Mouse (Mus musculus): ENCODE data around the gene H1foo. TPM values are rescaled to one million over a fixed set of nuclear protein-coding genes. Genes with fewer than 3 reads are reported as not detected.

The H1foo gene
- polyA plus RNA-seq, 1 experiment from 2014 or later = not detected

- no peaks in the 10 kb centered on the region for H3K9me3 ChIP-seq (ENCODE audit: control insufficient read depth, low read length)
- H3K4me3 ChIP-seq (ENCODE audit: low read depth, low read length) = no peak overlapping the region
- H3K36me3 ChIP-seq (ENCODE audit: control insufficient read depth, insufficient read depth, low read length) = no peaks in the 10 kb centered on the region
- H3K4me2 ChIP-seq = no peak overlapping the region
- H3K9ac ChIP-seq (ENCODE audit: low read length) = no peak overlapping the region
- WGBS = 49% methylated on average over 12 of the region's 12 CpGs
- ATAC-seq (ENCODE audit: low FRiP score) = no peak
- DNase-seq (ENCODE audit: low spot score, missing footprints) = no peak
- peaks cover 6% of the 10 kb centered on the region; the same call in 1 of the 2 replicates for H3K4me1 ChIP-seq (ENCODE audit: control insufficient read depth, insufficient read depth, low read length)
- peaks cover 9% of the 10 kb centered on the region for H3K27me3 ChIP-seq (ENCODE audit: control insufficient read depth, insufficient read depth, low read length)
- no peak overlapping the region for H3K27ac ChIP-seq (ENCODE audit: low read depth, low read length)
Observed at GRCm38 (mm10) chr6:115986472-115987095, 41.8 kb downstream of the H1foo start.

- Histone ChIP-seq H3K4me1 (ENCODE audit: control insufficient read depth, insufficient read depth, low read length) (peaks cover 8% of the 10 kb centered on the region; the same call in 1 of the 2 replicates), H3K4me2 (no peak overlapping the region), H3K36me3 (ENCODE audit: control insufficient read depth, insufficient read depth, low read length) (no peaks in the 10 kb centered on the region), H3K27me3 (ENCODE audit: control insufficient read depth, insufficient read depth, low read length) (peaks cover 16% of the 10 kb centered on the region), H3K4me3 (ENCODE audit: low read depth, low read length) (no peak overlapping the region), H3K9me3 (ENCODE audit: control insufficient read depth, low read length) (no peaks in the 10 kb centered on the region), H3K27ac (ENCODE audit: low read depth, low read length) (no peak overlapping the region), H3K9ac (ENCODE audit: low read length) (no peak overlapping the region)
- 65% methylated on average over 9 of the region's 9 CpGs for WGBS
- DNase-seq (ENCODE audit: low spot score, missing footprints) = no peak
- no peak for ATAC-seq (ENCODE audit: low FRiP score)
Observed at GRCm38 (mm10) chr6:115987096-115987747, 42.5 kb downstream of the H1foo start.

- peaks cover 34% of the 10 kb centered on the region for H3K27me3 ChIP-seq (ENCODE audit: control insufficient read depth, insufficient read depth, low read length)
- no peaks in the 10 kb centered on the region for H3K9me3 ChIP-seq (ENCODE audit: control insufficient read depth, low read length)
- 81% methylated on average over 5 of the region's 5 CpGs for WGBS
Observed at GRCm38 (mm10) chr6:115989032-115989431, 44.3 kb downstream of the H1foo start.

GRCm38 (mm10) chr6:115989607-115990006, 44.9 kb downstream of the H1foo start:
- no peak overlapping the region for H3K9ac ChIP-seq (ENCODE audit: low read length)
- H3K4me1 ChIP-seq (ENCODE audit: control insufficient read depth, insufficient read depth, low read length) = peaks cover 19% of the 10 kb centered on the region
- no peaks in the 10 kb centered on the region for H3K36me3 ChIP-seq (ENCODE audit: control insufficient read depth, insufficient read depth, low read length)
- ATAC-seq (ENCODE audit: low FRiP score) (no peak), DNase-seq (ENCODE audit: low spot score, missing footprints) (no peak)
- H3K27ac ChIP-seq (ENCODE audit: low read depth, low read length) = no peak overlapping the region
- no peaks in the 10 kb centered on the region for H3K9me3 ChIP-seq (ENCODE audit: control insufficient read depth, low read length)
- peaks cover 40% of the 10 kb centered on the region for H3K27me3 ChIP-seq (ENCODE audit: control insufficient read depth, insufficient read depth, low read length)
- no peak overlapping the region for H3K4me3 ChIP-seq (ENCODE audit: low read depth, low read length)
- 66% methylated on average over 4 of the region's 4 CpGs for WGBS
- no peak overlapping the region for H3K4me2 ChIP-seq

More at GRCm38 (mm10) chr6:115989032-115989431, 44.3 kb downstream of the H1foo start:
- Histone ChIP-seq H3K4me3 (ENCODE audit: low read depth, low read length) (no peak overlapping the region), H3K36me3 (ENCODE audit: control insufficient read depth, insufficient read depth, low read length) (no peaks in the 10 kb centered on the region), H3K9ac (ENCODE audit: low read length) (no peak overlapping the region), H3K27ac (ENCODE audit: low read depth, low read length) (no peak overlapping the region), H3K4me2 (no peak overlapping the region), H3K4me1 (ENCODE audit: control insufficient read depth, insufficient read depth, low read length) (peaks cover 14% of the 10 kb centered on the region)
- DNase-seq (ENCODE audit: low spot score, missing footprints) = no peak
- ATAC-seq (ENCODE audit: low FRiP score) = no peak

- H3K36me3 ChIP-seq (ENCODE audit: control insufficient read depth, insufficient read depth, low read length) = no peaks in the 10 kb centered on the region
- DNase-seq (ENCODE audit: low spot score, missing footprints) (no peak), ATAC-seq (ENCODE audit: low FRiP score) (no peak)
- H3K4me2 ChIP-seq = no peak overlapping the region
- H3K9me3 ChIP-seq (ENCODE audit: control insufficient read depth, low read length) = no peaks in the 10 kb centered on the region
- H3K4me3 ChIP-seq (ENCODE audit: low read depth, low read length) = no peak overlapping the region
- H3K9ac ChIP-seq (ENCODE audit: low read length) = no peak overlapping the region
- H3K27ac ChIP-seq (ENCODE audit: low read depth, low read length) = no peak overlapping the region
- peaks cover 19% of the 10 kb centered on the region for H3K4me1 ChIP-seq (ENCODE audit: control insufficient read depth, insufficient read depth, low read length)
- WGBS = 80% methylated on average over 3 of the region's 3 CpGs
- H3K27me3 ChIP-seq (ENCODE audit: control insufficient read depth, insufficient read depth, low read length) = peaks cover 40% of the 10 kb centered on the region
Observed at GRCm38 (mm10) chr6:115990056-115990455, 45.3 kb downstream of the H1foo start.

GRCm38 (mm10) chr6:115990479-115990878, 45.7 kb downstream of the H1foo start:
- ATAC-seq (ENCODE audit: low FRiP score) (no peak), DNase-seq (ENCODE audit: low spot score, missing footprints) (no peak)
- H3K36me3 ChIP-seq (ENCODE audit: control insufficient read depth, insufficient read depth, low read length) = no peaks in the 10 kb centered on the region
- WGBS = 89% methylated on average over 9 of the region's 9 CpGs
- H3K27ac ChIP-seq (ENCODE audit: low read depth, low read length) = no peak overlapping the region
- peaks cover 40% of the 10 kb centered on the region for H3K27me3 ChIP-seq (ENCODE audit: control insufficient read depth, insufficient read depth, low read length)
- H3K4me2 ChIP-seq = no peak overlapping the region
- H3K4me3 ChIP-seq (ENCODE audit: low read depth, low read length) = no peak overlapping the region
- H3K4me1 ChIP-seq (ENCODE audit: control insufficient read depth, insufficient read depth, low read length) = peaks cover 16% of the 10 kb centered on the region
- H3K9ac ChIP-seq (ENCODE audit: low read length) = no peak overlapping the region
- H3K9me3 ChIP-seq (ENCODE audit: control insufficient read depth, low read length) = no peaks in the 10 kb centered on the region

GRCm38 (mm10) chr6:115991108-115991880, 46.6 kb downstream of the H1foo start:
- H3K27me3 ChIP-seq (ENCODE audit: control insufficient read depth, insufficient read depth, low read length) = peaks cover 45% of the 10 kb centered on the region
- WGBS = 28% methylated on average over 13 of the region's 13 CpGs
- peak overlapping the region; percentile 24; the same call in 1 of the 2 replicates for H3K9ac ChIP-seq (ENCODE audit: low read length)
- no peaks in the 10 kb centered on the region for H3K9me3 ChIP-seq (ENCODE audit: control insufficient read depth, low read length)
- ATAC-seq (ENCODE audit: low FRiP score) = no peak
- no peaks in the 10 kb centered on the region for H3K36me3 ChIP-seq (ENCODE audit: control insufficient read depth, insufficient read depth, low read length)
- H3K4me3 ChIP-seq (ENCODE audit: low read depth, low read length) = no peak overlapping the region
- 0 out of 2 replicates have a peak overlapping the region, but pooled peaks have one; percentile 15 for H3K4me2 ChIP-seq
- peaks cover 16% of the 10 kb centered on the region for H3K4me1 ChIP-seq (ENCODE audit: control insufficient read depth, insufficient read depth, low read length)
- no peak overlapping the region for H3K27ac ChIP-seq (ENCODE audit: low read depth, low read length)
- DNase-seq (ENCODE audit: low spot score, missing footprints) = peak; percentile 85

GRCm38 (mm10) chr6:115991881-115992620, 47.3 kb downstream of the H1foo start:
- WGBS = 29% methylated on average over 10 of the region's 10 CpGs
- no peaks in the 10 kb centered on the region for H3K9me3 ChIP-seq (ENCODE audit: control insufficient read depth, low read length)
- DNase-seq (ENCODE audit: low spot score, missing footprints) (peak; percentile 86), ATAC-seq (ENCODE audit: low FRiP score) (no peak)
- peak overlapping the region; percentile 24; the same call in 1 of the 2 replicates for H3K9ac ChIP-seq (ENCODE audit: low read length)
- H3K27me3 ChIP-seq (ENCODE audit: control insufficient read depth, insufficient read depth, low read length) = peaks cover 46% of the 10 kb centered on the region
- H3K4me1 ChIP-seq (ENCODE audit: control insufficient read depth, insufficient read depth, low read length) = peaks cover 16% of the 10 kb centered on the region
- no peaks in the 10 kb centered on the region for H3K36me3 ChIP-seq (ENCODE audit: control insufficient read depth, insufficient read depth, low read length)
- H3K4me2 ChIP-seq = 0 out of 2 replicates have a peak overlapping the region, but pooled peaks have one; percentile 15
- H3K4me3 ChIP-seq (ENCODE audit: low read depth, low read length) = no peak overlapping the region
- no peak overlapping the region for H3K27ac ChIP-seq (ENCODE audit: low read depth, low read length)
